Mouse (Mus musculus) MEL (cell line): Measurements from ENCODE around the gene Picalm.

Experiments
- CHD1 ChIP-seq: IDR thresholded peaks from 2 replicates; pipeline ENCODE4 v1.6.1; 2012; ENCODE audit warnings: low read depth, mild to moderate bottlenecking, inconsistent platforms, low read length, improper control_type of control experiment
- CTCF ChIP-seq, 3 experiments: IDR thresholded peaks in 2 of 3; conservative IDR thresholded peaks in 1 of 3; 2 replicates each; pipeline ENCODE4 v1.5.1; 2011 to 2012; ENCODE audit warnings: low read length in 3 of 3, low read depth in 2 of 3, mild to moderate bottlenecking in 2 of 3, improper control_type of control experiment in 1 of 3, inconsistent platforms in 1 of 3, mixed read lengths in 1 of 3, moderate library complexity in 1 of 3; ENCODE audit not compliant: control insufficient read depth in 1 of 3, insufficient read depth in 1 of 3, poor library complexity in 1 of 3, severe bottlenecking in 1 of 3
- EP300 ChIP-seq, 2 experiments: IDR thresholded peaks; 2 replicates each; pipeline ENCODE4 v1.6.1; 2011; ENCODE audit warnings: improper control_type of control experiment in 2 of 2, low read length in 2 of 2, low read depth in 1 of 2, mild to moderate bottlenecking in 1 of 2
- GABPA ChIP-seq: IDR thresholded peaks from 2 replicates; pipeline ENCODE4 v1.6.1; 2012; ENCODE audit warnings: low read depth, mild to moderate bottlenecking, inconsistent platforms, low read length, improper control_type of control experiment, moderate library complexity
- HCFC1 ChIP-seq: IDR thresholded peaks from 2 replicates; pipeline ENCODE4 v1.6.1; 2012; ENCODE audit warnings: low read depth, mild to moderate bottlenecking, inconsistent platforms, low read length, improper control_type of control experiment, moderate library complexity
- MXI1 ChIP-seq: IDR thresholded peaks from 2 replicates; pipeline ENCODE4 v1.6.1; 2011; ENCODE audit warnings: mild to moderate bottlenecking, low read depth, low read length, improper control_type of control experiment
- MYB ChIP-seq: IDR thresholded peaks from 2 replicates; pipeline ENCODE4 v1.6.1; 2011; ENCODE audit warnings: mild to moderate bottlenecking, low read depth, low read length, improper control_type of control experiment
- NELFE ChIP-seq: IDR thresholded peaks from 2 replicates; pipeline ENCODE4 v1.6.1; 2011; ENCODE audit warnings: low read depth, low read length, improper control_type of control experiment
- POLR2A ChIP-seq, 2 experiments: IDR thresholded peaks; 2 replicates each; pipeline ENCODE4 v1.6.1; 2011 to 2012; ENCODE audit warnings: low read length in 2 of 2, mild to moderate bottlenecking in 2 of 2, control low read depth in 1 of 2, improper control_type of control experiment in 1 of 2, low read depth in 1 of 2, moderate library complexity in 1 of 2; ENCODE audit not compliant: control insufficient read depth in 1 of 2, insufficient read depth in 1 of 2, poor library complexity in 1 of 2
- RAD21 ChIP-seq: IDR thresholded peaks from 2 replicates; pipeline ENCODE4 v1.6.1; 2011; ENCODE audit warnings: mild to moderate bottlenecking, low read depth, low read length, improper control_type of control experiment
- RCOR1 ChIP-seq: IDR thresholded peaks from 2 replicates; pipeline ENCODE4 v1.6.1; 2012; ENCODE audit warnings: low read depth, mild to moderate bottlenecking, inconsistent platforms, low read length, improper control_type of control experiment
- TAL1 ChIP-seq: IDR thresholded peaks from 2 replicates; pipeline ENCODE4 v1.6.1; 2012; ENCODE audit warnings: mild to moderate bottlenecking, inconsistent platforms, low read length, moderate library complexity, mixed read lengths
- ZC3H11A ChIP-seq: IDR thresholded peaks from 2 replicates; pipeline ENCODE4 v1.6.1; 2012; ENCODE audit warnings: low read depth, mild to moderate bottlenecking, inconsistent platforms, low read length, improper control_type of control experiment

- no peak for TF ChIP-seq POLR2A (IDR thresholded peaks at IDR 0.05; ENCODE audit: control insufficient read depth in 1 of 2, insufficient read depth in 1 of 2, low read depth in 1 of 2, low read length in 2 of 2, poor library complexity in 1 of 2)
- no peak for TF ChIP-seq CHD1
- no peak for TF ChIP-seq CTCF (IDR thresholded peaks at IDR 0.05 in 2 of 3, conservative IDR thresholded peaks at IDR 0.05 in 1 of 3; ENCODE audit: control insufficient read depth in 1 of 3, insufficient read depth in 1 of 3, low read depth in 2 of 3, low read length in 3 of 3, poor library complexity in 1 of 3, severe bottlenecking in 1 of 3)
- TF ChIP-seq TAL1 = no peak
- TF ChIP-seq HCFC1 = no peak
- TF ChIP-seq EP300 (IDR thresholded peaks at IDR 0.05; ENCODE audit: low read depth in 1 of 2, low read length in 2 of 2) = no peak
- no peak for TF ChIP-seq NELFE
- no peak for TF ChIP-seq MXI1
- TF ChIP-seq ZC3H11A = no peak
- no peak for TF ChIP-seq RCOR1
- TF ChIP-seq MYB = no peak
- no peak for TF ChIP-seq GABPA
- TF ChIP-seq RAD21 = no peak
Measured at GRCm38 (mm10) chr7:90145376-90145775, 15.4 kb downstream of the Picalm start.
